Mouse (Mus musculus) spleen, embryonic (tissue): Measurements from ENCODE around the gene Gpn3.

Source experiments
- CTCF ChIA-PET: fragments of 350-600 bp; sonication (Branson Sonifier 250); formaldehyde crosslinking; loops from one replicate; lab custom pipeline; 2022; lab: Charles Lee

Gene Gpn3

DNA sequence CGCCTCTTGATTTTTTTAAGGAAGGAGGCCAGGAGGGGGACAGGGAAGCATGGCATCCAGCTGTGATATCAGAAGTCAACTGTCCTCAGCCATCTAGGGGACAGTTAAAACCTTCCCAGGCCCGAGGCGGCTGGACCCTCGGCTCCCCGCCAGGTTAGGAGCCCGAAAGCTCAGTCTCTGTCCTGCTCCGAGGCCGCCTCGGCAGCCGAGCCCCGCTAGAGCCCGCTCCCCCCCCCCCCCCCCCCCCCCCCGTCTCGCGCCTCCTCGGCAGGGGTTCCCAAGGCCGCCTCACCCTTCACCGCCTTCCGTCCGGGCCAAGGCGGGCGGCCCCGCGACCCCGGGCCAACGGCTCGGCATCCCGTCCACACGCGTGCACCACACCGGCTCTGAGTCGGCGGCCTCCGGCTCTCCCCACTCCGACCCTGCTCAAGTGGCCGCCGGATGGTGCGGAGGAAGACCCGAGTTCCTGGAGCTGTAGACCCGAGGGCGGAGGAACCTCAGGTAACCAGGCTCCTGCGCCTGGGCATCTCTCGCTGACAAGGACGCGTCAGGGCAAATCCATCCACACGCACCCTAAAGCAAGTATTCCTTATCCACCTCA, at the start of gene Gpn3:
Gpn3 (plus strand) TSS at position 286 of the 601 bp plus-strand sequence.
- CTCF ChIA-PET: interaction anchor here (0.6 kb wide), 1 partner anchor 695 kb away, joined by 5 read pairs; no protein-coding TSS in a partner anchor

DNA sequence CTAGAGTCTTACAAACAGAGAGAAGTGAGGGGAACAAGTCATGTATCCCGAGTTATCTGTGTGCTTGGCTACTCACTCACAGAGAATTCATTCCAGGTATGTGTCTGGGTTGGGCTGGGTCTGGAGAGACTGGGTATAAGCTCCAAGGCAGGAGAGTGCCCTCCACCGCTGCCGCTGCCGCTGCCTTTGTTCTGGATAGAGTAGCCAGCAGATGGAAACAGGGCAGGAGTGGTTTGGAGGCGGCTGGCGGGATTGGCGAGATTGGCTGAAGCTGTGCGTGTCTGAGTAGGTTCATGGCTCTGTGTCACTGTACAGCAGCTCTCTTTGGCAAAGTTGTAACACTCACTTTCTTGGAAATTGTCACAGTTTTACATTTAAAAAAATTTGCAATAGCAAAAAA, 48.2 kb upstream of the Gpn3 start:
- CTCF ChIA-PET: interaction anchor here (0.6 to 1.3 kb wide), 2 partner anchors 21 to 130 kb away, joined by 3 to 5 read pairs; no protein-coding TSS in a partner anchor

DNA sequence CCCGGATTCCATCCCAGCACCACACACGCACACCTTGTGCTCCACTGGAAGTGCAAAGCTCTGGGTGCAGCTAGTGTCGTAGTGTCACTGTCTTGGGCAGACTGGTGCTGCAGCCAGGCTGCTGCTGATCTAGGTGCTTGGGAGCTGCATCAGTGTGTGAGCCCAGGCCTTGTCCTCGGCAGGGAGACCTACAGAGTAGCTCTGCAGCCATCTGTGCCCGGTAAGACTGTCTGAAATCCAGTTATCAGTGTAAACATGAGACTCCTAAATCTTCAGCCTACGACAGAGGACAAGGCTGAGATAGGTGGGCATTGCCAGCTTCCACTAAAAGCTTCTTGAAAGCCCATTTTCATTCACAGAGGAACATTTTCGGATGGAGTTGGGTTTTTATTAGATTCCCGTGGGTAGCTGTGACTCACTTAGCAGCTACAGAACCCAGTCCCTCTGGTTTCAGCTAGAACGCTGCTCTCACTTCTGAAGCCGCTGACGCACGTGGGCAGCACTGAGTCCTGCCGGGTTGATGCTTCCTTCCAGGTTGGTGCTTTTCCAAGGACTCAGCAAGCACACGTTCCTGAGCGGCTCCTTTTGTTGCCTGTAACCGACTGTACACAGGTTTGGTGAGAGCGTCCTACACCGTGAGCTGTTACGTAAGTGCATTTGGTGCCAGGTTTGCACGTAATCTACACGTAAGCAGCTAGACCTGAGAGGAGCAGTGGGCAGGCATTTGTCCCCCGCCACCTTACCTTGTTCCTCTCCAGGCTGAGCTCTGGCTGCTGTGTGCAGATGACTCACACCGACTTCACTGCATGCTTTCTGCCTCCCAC, 46.9 kb upstream of the Gpn3 start:
- CTCF ChIA-PET: interaction anchor here (0.6 kb wide), 1 partner anchor 180 kb away, joined by 4 read pairs; no protein-coding TSS in a partner anchor

DNA sequence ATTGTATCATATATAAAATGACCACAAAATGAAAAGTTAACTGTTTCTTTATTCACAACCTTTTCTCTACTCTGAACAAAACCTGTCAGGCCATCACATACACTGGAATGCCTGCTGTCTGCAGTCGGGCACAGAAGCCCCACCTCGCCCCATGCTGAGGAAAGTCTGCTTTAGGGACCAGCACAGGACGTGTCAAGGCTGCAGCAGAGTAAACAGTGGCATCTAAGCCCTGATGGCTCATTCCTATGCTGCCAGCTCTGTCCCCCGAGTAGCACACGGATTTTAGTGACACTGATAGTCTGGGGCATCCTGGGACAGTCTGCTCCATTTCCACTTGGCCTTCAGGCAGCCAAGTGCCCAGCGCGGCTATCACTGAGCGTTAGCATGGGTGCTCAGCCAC, 46.2 kb upstream of the Gpn3 start:
- CTCF ChIA-PET: interaction anchor here (0.6 kb wide), 1 partner anchor 180 kb away, joined by 4 read pairs; no protein-coding TSS in a partner anchor

DNA sequence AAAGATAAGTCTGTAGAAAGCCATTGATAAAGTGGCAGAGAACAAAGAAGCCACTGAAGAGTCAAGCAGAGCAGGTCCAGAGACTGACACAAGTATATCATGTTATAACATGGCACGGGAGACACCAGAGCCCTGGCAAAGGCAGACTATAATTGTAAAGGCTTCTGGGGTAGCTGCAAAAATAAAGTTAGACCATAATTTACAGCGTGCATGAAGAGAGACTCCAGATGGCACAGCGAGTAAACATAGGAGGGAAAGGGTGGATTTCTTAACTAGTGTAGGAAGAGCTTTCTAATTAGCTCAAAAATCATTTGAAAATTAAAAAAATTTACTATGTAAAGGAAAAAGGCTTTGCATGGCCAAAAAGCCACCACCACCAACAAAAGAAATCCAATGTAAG, 44.4 kb upstream of the Gpn3 start:
- CTCF ChIA-PET: no interaction called here

DNA sequence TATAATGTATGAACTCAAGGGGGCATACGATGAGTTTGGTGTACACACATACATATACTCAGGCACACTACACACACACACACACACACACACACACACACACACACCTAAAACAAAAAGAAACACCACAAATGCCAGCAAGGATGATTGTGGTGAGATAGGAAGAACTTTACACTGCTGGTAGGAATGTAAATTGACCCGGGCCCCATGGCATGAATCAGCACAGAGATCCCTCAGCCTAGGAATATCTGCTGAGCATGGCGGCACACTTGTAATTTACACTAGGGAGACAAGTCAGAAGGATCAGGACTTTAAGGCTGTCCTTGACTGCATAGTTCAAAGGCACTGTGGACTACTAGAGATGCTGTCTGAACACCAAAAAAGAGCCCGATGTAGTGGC, 41.4 kb upstream of the Gpn3 start:
- CTCF ChIA-PET: no interaction called here

DNA sequence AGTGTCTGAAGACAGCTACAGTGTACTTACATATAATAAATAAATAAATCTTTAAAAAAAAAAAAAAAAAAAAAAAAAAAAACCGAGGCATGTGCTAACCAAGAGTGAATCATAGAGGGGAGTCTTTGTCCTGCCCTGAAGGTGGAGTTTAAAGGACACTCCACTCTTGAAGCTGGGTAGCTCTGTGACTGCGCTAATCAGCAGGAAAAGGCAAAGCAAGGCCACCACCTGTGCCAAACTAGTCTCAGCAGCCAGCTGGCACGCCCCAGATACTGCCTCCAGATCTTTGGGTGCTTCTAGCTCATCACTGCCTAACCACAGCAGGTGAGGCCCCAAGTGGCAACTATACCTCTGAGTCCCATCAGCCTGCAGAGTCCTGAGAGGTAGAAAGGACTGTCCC, 37.0 kb upstream of the Gpn3 start:
- CTCF ChIA-PET: interaction anchor here (0.6 to 0.7 kb wide), 2 partner anchors 45 to 1595 kb away, joined by 3 to 7 read pairs; no protein-coding TSS in a partner anchor

DNA sequence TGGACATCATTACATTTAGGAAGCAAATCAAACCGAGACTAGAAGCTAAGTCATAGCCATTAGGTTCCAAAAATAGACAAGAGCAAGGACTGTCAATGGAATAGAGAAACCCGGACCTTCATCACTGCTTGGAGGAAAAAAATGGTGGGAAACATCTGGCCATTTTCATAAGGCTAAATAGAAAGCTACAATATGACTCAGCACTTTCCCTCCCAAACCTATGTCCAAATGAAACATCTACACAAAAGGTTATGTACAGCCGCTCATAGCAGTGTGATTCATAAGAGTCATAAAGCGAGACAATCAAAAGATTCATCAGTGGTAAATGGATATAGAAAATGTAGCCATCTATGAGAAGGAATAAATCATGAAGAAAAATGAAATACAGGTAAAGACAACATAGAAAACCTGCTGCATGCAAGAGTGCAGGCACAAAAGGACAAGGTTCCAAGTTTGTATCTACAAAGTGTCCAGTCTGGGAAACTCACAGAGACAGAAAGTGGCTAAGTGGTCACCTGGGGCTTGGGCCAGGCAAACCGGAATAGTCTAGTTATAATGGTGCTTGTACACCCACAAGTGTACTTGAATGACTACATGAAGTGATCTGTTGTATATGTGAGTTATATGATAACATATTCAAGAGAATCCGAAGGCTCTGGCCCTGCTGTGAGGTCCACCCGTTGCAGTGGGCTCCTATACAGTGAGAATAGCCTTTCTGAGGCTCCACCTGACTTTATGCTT, 35.0 kb upstream of the Gpn3 start:
- CTCF ChIA-PET: no interaction called here

DNA sequence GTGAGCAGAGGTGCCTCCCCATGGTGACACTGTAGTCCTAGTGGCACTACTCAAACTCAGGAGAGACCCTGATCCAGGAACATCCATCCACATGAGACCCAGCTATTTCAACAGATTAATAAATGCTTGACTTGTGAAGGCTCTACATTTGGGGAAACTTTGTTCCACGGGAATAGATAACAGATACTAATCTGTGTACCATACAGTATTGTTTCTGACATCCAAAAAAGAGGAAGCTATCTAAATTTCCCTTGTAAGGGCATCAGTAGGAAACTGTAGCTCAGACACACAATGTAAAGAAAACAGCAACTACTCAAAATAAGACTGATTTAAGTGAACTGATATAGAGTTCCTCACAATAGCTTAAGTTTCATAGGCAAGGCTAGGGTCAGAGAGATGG, 28.8 kb upstream of the Gpn3 start:
- CTCF ChIA-PET: interaction anchor here (0.5 to 2.4 kb wide), 4 partner anchors 12 to 638 kb away, joined by 3 to 8 read pairs (median 6); no protein-coding TSS in a partner anchor

DNA sequence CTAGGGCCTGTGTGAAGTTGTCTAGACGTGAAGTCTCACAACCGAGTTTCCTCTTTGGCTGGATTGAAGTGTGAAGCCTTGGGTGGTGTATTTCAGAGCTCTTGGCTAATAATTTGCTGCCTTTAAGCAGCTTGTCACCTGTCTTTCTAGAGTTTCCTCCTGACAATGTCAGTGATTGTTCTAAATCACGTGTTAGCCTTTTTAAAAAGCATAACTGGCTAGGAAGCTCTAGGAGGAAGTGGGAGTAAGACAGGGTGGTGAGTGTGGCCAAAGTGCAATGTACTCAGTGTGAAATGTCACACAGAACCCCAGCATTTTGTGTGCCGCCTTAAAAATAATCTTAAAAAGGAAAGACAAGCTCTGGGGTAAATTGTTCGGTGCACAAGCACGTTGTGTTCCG, 27.9 kb upstream of the Gpn3 start:
- CTCF ChIA-PET: interaction anchor here (0.5 to 2.4 kb wide), 7 partner anchors 11 to 245 kb away, joined by 3 to 8 read pairs (median 3); partner anchors contain the start of gene Tctn1

DNA sequence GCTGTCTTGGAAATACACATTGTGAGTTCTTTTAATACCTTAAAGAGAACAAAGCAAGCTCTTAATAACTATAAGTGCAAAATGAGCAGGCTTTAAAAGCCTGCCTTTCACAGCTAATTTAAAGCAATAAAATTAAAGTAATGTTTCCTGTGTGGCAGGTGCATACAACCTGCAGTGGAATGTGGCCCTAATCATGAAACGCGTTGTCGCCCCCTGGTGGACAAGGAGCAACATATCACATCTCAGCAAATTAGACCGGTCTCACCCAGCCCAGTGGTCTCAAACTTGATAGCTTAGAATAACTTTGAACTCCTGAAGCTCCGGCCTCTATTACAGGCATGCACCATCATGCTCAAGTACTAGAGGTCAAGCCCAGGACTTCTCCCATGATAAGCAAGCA, 27.4 kb upstream of the Gpn3 start:
- CTCF ChIA-PET: interaction anchor here (0.6 to 2.4 kb wide), 6 partner anchors 21 to 1056 kb away, joined by 3 to 8 read pairs (median 3); partner anchors contain the start of gene Tctn1

DNA sequence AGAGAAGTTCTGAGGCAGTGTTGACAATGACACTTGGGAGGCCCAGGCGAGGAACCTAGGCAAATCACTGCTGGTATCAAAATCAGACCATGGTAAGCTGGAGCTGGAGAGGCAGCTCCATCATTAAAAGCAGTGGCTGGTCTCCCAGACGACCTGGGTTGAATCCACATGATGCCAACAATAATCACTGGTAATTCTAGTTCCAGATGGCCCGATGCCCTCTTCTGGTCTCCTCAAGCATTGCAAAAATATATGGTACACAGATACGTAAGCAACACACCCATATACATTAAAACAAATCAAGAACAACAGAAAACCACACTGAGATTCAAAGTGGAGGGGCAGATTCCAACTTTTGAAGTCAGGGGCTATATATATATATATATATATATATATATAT, 25.9 kb upstream of the Gpn3 start:
- CTCF ChIA-PET: no interaction called here

DNA sequence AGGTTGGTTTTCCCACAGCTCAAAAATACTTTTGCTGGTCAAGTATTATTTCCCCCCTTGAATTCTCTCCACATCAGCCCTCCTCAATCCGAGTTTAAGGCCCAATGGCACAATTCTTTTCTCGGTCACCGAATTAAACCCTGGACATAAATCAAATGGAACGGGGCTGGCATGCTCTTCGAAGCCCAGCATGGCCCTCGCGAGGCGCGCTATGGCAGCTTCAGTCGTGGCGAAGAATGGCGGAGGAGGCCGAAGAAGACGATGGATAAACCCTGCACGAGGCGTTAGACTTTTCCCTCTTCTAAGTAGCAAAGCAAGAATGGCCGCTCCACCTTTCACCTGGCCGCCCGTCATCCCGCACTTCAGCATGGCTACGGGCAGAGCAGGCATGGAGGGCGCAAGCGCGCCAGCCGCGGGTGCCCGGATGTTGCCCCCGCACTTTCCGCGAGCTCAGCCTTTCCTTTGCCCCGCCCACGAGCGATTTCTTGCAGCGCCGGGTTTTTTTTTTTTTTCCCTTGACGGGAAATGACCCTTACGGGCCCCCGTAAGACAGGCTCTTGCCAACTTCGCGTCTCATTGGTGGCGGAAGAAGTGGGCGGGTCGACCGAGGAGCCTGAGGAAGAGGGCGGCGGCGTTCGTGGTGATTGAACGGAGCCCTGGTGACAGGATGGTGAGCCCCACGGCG, 17.7 kb upstream of the Gpn3 start, which contains the start of the genes Rad9b and Vps29:
Rad9b (minus strand) TSS at position 427 of the 685 bp plus-strand sequence.
Vps29 (plus strand) TSS at position 563 of the 685 bp plus-strand sequence.
- CTCF ChIA-PET: interaction anchor here (0.5 to 1.1 kb wide), 3 partner anchors 11 to 190 kb away, joined by 5 to 6 read pairs (median 5); no protein-coding TSS in a partner anchor

DNA sequence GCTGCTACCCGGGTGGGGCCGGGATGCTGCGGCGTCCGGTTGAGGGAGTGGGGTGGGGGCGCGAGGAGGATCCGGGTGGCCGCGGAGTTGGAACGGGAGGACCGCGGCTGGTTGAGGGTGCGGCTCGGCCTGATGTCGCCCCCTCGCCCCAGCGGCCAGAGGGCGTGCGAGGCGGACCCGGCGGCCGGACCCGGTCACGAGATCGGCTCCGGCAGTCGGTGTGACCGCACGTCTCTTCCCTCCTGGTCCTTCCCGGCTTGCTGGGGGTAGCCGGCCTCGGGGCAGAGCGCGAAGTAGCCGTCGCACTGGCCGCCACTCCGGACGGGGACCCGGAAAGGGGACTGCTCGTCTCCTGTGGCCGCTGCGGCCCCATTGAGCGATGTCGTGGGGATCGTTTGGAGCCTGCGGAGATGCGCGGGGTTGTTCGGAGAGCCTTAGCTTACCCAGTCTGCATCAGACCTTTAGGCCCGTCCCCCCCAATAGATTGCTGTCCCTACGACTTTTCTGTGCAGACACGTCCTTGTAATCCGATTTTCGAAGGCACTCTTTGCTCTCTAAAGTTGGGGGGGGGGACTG, 17.1 kb upstream of the Gpn3 start:
- CTCF ChIA-PET: interaction anchor here (0.6 to 1.1 kb wide), 2 partner anchors 11 to 191 kb away, joined by 5 read pairs; no protein-coding TSS in a partner anchor

DNA sequence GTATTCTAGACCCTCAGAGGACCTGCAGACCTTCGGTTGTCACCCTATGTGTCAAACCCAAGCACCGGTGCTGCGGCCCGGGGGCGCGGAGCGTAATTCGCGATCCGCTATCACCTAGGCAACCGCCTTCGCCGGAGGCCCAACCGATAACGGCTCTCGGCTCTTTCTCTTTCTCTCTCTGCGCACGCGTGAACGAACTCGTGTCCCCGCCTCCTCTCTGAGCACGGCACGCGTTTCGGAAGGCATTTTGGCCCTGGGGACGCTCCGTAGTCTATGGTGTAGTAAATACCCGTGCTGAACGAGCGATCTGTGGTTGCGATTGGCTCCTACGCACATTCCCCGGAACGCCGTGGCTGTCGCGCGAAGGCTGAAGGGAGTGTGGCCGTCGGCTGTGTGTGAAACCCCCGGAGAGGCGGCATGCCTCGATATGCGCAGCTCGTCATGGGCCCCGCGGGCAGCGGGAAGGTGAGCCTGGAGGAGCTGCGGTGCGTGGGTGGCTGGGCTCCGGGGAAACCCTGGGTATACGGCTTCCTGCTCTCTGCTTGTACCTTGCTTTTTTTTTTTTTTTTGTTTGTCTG, 605 bp downstream of the Gpn3 start, which contains the start of gene Fam216a:
Fam216a (minus strand) TSS at position 173 of the 578 bp plus-strand sequence.
- CTCF ChIA-PET: interaction anchor here (0.7 kb wide), 1 partner anchor 12 kb away, joined by 3 read pairs; no protein-coding TSS in a partner anchor

DNA sequence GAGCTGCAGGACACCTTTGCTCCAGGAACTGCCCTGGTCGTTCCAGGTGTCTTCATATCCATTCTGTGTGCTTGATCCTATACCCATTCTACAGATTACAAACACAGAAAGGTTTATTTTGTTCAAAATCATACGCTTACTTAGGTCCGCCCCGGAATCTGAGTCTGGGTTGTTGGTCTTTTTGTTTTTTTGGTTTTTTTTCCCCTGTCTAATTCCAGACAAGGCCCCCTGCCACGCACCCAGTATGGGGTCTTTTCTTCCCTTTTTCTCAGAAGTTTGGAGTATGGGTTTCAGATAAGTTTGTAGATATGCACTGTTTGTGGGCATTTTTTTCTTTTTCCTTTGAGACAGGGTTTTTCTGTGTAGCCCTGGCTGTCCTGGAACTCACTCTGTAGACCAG, 1.2 kb downstream of the Gpn3 start:
- CTCF ChIA-PET: interaction anchor here (0.7 kb wide), 1 partner anchor 12 kb away, joined by 3 read pairs; no protein-coding TSS in a partner anchor

DNA sequence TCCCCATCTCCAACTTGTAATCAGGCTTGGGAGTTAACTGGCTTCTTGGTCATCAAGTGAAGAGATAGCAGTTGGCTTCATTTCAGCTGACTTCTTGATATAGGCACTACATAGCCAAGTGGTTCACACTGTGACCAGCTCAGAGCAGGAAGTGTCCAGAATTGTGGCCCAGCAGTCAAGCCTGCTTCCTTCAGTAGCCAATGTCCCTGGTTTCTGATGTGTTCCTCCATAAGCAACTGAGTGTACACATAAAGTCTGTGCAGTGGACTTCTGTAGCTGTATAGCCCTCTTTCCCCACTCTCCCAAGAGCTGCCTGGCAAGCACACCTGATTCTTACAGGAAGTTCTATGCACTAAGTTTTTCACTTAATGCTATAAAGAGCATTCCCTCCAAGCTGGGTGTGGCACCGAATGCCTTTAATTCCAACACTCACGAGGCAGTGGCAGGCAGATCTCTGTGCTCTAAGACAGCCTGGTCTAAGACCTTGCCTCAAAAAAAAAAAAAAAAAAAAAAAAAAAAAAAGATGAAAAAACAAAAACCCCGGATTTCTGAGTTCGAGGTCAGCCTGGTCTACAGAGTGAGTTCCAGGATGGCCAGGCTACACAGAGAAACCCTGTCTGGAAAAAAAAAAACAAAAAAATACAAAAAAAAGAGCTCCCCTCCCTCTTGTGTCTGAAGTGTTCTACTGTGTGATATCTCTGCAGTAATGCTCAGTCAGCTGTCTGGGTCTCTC, 5.6 kb downstream of the Gpn3 start:
- CTCF ChIA-PET: interaction anchor here (0.7 to 1.3 kb wide), 2 partner anchors 13 to 44 kb away, joined by 3 to 18 read pairs; no protein-coding TSS in a partner anchor

DNA sequence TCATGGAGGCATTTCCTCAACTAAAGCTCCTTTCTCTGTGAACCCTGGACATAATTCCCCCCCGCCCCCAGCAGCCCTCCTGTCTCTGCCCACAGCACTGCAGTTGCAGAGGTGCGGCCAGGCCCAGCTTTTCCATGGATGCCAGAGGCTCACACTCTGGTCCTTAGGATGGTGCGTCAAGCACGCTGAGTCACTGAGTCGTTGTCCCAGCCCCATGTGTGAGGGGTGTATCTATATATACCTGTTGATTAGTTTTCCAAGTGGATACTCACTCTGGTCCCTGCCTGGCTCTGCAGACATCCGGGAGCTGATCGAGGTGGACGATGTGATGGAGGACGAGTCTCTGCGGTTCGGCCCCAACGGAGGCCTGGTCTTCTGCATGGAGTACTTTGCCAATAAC, 6.5 kb downstream of the Gpn3 start:
- CTCF ChIA-PET: interaction anchor here (0.7 kb wide), 1 partner anchor 43 kb away, joined by 18 read pairs; no protein-coding TSS in a partner anchor
